Mouse (Mus musculus): ENCODE measurements around the gene Il20. TPM values are rescaled to one million over a fixed set of nuclear protein-coding genes. Genes with fewer than 3 reads are reported as not detected.

Gene Il20
- not detected for total RNA-seq (2022)

GRCm38 (mm10) chr1:130911401-130912010, at the start of gene Il20:
TSS of gene Il20 (minus strand) at chr1:130911451.
- no peak for DNase-seq

DNA sequence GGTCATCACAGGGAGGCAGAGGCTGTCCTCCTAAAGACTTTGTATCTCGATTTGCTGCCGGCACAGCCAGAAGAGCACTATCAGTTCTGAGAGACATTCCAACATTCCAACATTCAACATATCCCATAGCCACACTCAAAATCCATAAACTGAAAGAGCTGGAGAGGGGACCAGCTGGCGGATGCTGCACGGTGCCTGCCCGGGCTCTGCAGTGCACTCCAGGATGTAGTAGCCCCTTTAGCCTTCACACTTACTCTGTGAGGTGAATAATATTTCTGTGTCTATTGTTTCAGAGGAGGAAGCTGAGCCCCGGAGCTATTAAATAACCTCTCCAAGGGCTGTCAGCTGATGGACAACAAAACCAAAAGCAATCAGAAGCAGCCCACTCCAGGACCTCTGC, 35.7 kb upstream of the Il20 start:
- no peak for DNase-seq

- no peak for DNase-seq
Observed at GRCm38 (mm10) chr1:130941801-130942200, 30.6 kb upstream of the Il20 start.

DNA sequence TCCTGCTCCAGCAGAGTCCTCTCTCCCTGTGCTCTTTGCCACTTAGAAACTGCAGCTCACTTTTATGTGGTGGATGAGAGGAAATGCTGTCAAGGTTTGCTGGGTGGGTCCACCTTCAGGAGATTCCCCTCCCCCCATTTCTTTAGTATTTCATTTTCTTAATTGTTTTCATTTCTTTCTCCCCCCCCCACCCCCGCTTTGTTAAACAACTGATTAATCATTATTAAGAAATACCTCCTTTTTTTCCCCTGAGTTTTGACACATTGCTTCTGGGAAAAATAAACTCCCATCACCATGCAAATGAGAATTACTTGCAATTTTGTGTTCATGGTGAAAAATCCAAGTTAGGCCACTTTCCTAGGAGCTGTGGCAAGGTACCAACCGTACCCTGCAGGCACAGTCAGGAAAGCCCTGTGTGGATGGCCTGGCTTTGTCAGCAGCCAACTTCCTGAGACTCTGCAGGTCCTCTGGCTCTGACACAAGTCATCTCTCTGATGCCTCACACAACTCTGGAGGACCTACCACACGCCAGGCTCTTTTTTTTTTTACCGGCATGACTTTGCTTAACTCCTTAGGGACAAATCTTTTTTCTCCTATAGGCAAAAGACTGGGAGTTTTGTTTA, 28.9 kb upstream of the Il20 start, which contains the start of gene Il19:
Gene Il19, minus strand, starts transcription at position 51 of the 623 bp plus-strand sequence.
- no peak for DNase-seq

DNA sequence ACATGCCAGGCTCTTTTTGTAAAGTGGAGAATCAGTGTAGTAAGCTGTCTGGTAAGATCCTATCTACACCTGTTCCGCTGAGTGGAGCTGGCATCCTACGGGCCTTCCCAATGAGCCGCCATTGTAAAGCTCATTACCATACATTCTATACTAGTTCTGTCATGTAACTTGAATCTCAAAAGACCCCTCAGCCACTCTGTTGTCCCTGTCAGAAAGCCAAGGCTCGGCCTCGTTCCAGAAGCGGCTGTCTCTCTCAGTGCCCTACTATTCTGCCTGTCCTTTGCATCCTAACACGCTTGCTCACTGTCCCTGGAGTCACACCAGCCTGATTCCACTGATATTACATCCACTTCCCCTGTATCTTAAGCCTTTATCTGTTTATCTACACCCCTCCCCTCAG, 26.9 kb upstream of the Il20 start:
- no peak for DNase-seq

GRCm38 (mm10) chr1:130937170-130937569, 25.9 kb upstream of the Il20 start:
- DNase-seq = no peak

- DNase-seq = no peak
Observed at GRCm38 (mm10) chr1:130936351-130936750, 25.1 kb upstream of the Il20 start.

GRCm38 (mm10) chr1:130926484-130926883, 15.2 kb upstream of the Il20 start:
- no peak for DNase-seq

GRCm38 (mm10) chr1:130918323-130918980, 7.2 kb upstream of the Il20 start:
- no peak for DNase-seq

DNA sequence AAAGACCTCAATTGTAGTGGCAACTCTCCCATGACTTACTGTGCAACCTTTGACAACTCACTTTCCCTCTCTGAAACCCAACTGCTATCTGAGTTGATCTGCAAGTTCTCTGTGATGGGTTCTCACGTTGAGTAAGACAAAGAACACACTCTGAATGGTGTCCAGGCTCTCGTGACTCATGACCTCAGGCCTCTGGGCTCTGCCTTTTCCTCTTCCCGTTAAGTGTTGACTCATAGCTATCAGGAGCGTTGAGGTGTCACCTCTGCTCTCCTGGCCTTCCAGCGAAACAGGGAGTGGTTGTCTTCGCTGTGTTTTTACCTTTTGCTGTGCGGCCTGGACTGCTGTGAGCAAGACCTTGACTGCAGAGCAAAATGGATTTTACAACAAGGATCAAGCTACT, 8.7 kb downstream of the Il20 start:
- no peak for DNase-seq

- DNase-seq = no peak
Observed at GRCm38 (mm10) chr1:130894468-130894867, 16.8 kb downstream of the Il20 start.

DNA sequence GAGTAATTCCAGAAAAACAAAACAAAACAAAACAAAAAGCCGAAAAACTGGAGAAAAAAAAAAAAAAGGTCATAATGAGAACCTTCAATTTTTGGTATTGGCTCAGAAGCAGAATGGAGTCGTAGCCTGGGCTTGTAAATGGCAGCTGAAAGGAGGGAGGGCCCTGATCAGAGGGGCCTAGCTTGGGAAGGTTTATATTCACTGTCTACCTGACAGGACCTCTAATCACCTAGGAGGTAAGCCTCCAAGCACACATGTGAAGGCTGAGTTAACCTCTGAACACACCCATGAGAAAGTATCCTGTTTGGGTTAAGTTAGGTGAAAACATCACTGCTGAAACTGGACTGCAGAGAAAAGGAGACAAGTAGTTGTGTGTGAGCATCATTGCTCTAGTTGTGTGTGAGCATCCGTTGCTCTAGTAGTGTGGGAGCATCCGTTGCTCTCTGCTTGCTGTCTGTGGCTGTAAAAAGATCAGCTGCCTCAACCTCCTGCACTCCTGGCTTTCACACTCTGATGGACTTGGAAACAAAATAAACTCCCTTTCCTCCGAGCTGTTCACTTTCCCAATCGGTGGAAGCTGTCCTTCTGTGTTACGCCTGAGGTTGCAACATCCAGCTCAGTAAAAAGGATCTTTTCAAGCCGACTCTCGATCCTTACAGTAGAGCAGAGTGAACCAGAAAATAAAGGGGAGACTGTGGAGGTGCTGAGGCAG, 17.8 kb downstream of the Il20 start:
- DNase-seq = no peak

DNA sequence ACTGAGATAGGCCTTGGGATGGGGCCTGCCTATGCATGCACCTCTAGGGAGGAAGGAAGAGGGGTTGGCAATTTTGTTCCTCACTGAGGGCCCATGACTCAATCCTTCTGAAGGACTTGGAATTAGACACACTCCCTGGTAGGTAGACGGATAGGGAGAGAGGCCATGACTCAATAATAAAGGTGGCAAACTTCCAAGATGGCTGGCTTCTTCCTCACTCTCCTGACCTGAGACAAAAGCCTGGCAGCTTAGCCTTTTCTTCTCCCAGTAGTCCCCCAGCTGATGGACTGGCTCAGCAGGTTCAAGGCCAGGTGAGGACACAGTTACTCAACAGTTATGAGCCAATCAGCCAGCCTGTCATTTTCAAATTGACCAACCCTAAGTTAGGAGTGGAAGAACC, 18.8 kb downstream of the Il20 start:
- DNase-seq = peak; percentile 85

DNA sequence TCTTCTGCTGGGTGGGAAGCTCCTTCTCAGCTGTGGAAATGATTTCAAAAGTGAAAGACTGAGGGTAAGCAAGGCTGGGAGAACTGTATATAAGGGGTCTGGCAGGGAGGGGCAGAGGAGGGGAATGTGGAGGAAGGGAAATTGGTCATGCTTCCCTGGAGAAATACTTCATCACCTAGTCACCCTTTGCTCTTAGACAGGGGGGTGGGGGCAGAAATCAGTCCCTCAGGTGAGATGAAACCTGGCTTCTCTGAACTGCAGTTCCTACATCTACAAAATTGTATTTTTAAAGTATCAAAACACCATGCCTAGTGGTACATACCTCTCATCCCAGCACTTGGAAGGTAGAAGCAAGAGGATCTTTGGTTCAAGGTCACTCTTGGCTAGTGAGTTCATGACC, 23.9 kb downstream of the Il20 start, which contains the start of gene Il24:
Gene Il24, minus strand, starts transcription at position 101 of the 400 bp plus-strand sequence.
- no peak for DNase-seq

- no peak for DNase-seq
Observed at GRCm38 (mm10) chr1:130883146-130883545, 28.1 kb downstream of the Il20 start.

DNA sequence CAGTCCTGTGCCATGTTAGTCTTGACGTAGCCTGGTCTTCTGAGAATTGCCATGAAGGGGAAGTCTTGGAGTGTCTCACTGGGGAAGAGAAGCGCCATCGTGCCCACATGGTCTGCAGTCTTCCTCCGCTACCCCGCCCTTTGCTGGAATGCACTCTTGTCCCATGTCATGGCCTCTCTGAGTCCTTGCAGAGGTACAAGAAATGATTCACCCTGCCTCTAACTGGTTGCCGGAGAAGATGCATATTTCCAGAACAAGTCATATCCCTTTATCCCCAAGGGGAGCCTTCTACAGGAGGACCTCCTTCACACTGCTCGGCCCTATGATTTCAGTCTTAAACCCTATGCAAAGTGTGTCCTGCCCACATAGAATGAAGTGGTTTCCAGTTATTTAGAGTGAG, 31.3 kb downstream of the Il20 start:
- no peak for DNase-seq

GRCm38 (mm10) chr1:130877889-130878614, 33.2 kb downstream of the Il20 start:
- no peak for DNase-seq

DNA sequence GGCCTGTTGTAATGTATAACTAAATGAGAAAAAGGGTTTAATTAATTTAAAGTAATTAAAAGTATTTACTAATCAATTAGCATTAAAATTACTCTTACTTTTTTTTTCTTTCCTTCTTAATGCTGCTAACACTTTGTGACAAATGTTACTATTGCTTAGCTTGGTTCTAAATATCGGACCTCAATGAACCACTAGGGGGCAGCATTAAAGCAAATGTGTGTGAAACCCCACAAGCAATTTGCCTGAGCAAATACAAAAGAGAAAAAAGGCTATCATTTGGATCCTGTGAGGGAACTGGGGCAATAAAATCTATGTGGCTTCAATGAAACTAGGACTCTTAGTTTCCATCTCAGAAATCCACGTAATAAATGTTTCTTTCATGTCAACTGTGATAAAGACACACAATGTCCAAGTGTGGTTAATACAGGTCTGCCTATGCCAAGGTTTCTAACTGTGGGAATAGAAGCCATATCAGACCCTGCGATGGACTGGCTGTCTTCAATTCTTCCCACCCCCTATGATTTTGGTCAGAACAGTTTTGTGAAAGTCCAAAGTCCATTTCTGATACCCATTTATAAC, 34.2 kb downstream of the Il20 start:
- no peak for DNase-seq

DNA sequence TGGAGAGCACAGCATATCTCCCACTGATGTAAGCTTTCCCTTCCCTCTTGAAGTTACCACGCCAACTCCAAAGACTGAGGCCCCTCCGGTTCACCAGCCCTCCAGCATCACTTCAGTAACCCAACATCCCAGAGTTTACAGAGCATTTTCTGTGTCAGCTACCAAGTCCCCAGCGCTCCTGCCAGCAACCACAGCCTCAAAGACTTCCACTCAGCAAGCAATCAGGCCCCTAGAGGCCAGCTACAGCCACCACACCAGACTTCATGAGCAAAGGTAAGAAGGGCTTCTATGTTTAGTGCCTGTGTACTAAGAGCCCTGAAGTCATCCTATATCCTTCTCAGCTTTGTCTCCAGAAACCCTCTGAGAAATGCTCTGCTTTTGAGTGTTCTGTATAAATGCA, 35.3 kb downstream of the Il20 start:
- DNase-seq = no peak

GRCm38 (mm10) chr1:130875139-130875538, 36.1 kb downstream of the Il20 start:
- DNase-seq = peak; percentile 49

DNA sequence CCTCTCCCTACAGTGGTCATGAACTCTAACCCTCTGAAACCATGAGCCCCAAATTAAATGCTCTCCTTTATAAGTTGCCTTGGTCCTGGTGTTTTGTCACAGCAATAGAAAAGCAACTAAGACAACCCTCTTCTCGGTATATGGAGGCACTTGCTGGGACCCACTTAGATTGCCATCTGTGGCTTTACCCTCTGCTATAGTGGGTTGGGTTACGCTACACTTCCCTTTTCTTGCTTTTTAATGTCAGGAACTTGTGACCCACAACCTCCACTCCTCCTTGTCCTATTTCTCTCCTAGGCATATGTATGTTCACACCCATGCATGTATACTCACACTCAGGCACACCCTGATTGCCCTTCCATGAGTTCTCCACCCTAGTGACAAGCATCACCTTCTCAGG, 38.3 kb downstream of the Il20 start:
- no peak for DNase-seq

GRCm38 (mm10) chr1:130865541-130866221, 45.6 kb downstream of the Il20 start, which contains the start of gene Fcmr:
TSS of gene Fcmr (plus strand) at chr1:130865669.
- DNase-seq = no peak

Data from adrenal gland, adult 8-10 months (tissue).